Mouse (Mus musculus) ES-Bruce4 (cell line): ENCODE results near the gene Apbb2. TPM values are rescaled to one million over a fixed set of nuclear protein-coding genes. Genes with fewer than 3 reads are reported as not detected.

Experiments
- H3K27ac ChIP-seq: 2 replicates; pipeline ENCODE4 v1.5.1; 2012; ENCODE audit warnings: low read length, inconsistent platforms; ENCODE audit not compliant: insufficient read depth
- H3K27me3 ChIP-seq: 2 replicates; pipeline ENCODE4 v1.6.1; 2012; ENCODE audit warnings: mild to moderate bottlenecking, low read length, inconsistent platforms; ENCODE audit not compliant: control insufficient read depth, poor library complexity, insufficient read depth, severe bottlenecking
- H3K36me3 ChIP-seq: 2 replicates; pipeline ENCODE4 v1.6.1; 2012; ENCODE audit warnings: inconsistent platforms, mild to moderate bottlenecking, low read length, moderate library complexity; ENCODE audit not compliant: control insufficient read depth, poor library complexity, insufficient read depth, severe bottlenecking
- H3K4me1 ChIP-seq: one replicate; pipeline ENCODE4 v1.8.1; 2011; ENCODE audit warnings: low read length; ENCODE audit not compliant: control insufficient read depth, insufficient read depth
- H3K4me3 ChIP-seq: 2 replicates; pipeline ENCODE4 v1.5.1; 2011; ENCODE audit warnings: low read depth, mild to moderate bottlenecking, low read length
- H3K9ac ChIP-seq: 2 replicates; pipeline ENCODE4 v1.6.1; 2012; ENCODE audit warnings: low read depth, mild to moderate bottlenecking, inconsistent platforms; ENCODE audit not compliant: poor library complexity, severe bottlenecking
- H3K9me3 ChIP-seq: replicated peaks from 2 replicates; pipeline ENCODE4 v1.6.1; 2012; ENCODE audit warnings: mild to moderate bottlenecking, low read length, inconsistent platforms; ENCODE audit not compliant: control insufficient read depth, poor library complexity, insufficient read depth, severe bottlenecking
- CTCF ChIP-seq: IDR thresholded peaks from one replicate; pipeline ENCODE4 v1.8.1; 2011; ENCODE audit warnings: low read depth, low read length
- EP300 ChIP-seq: IDR thresholded peaks from 2 replicates; pipeline ENCODE4 v1.6.1; 2011; ENCODE audit warnings: low read depth, low read length; ENCODE audit not compliant: insufficient read depth
- POLR2A ChIP-seq: IDR thresholded peaks from one replicate; pipeline ENCODE4 v1.8.1; 2011; ENCODE audit warnings: low read length; ENCODE audit not compliant: insufficient read depth
- polyA plus RNA-seq: library from polyadenylated mRNA; stranded (reverse); fragments of >200 nt; gene quantifications from 2 replicates; pipeline ENCODE4 v1.2.4, GENCODE M21; 2011; ENCODE audit warnings: low read depth; ENCODE audit not compliant: missing spikeins, insufficient read depth, insufficient read length

The Apbb2 gene
- polyA plus RNA-seq, 1 experiment: 39.0 TPM

DNA sequence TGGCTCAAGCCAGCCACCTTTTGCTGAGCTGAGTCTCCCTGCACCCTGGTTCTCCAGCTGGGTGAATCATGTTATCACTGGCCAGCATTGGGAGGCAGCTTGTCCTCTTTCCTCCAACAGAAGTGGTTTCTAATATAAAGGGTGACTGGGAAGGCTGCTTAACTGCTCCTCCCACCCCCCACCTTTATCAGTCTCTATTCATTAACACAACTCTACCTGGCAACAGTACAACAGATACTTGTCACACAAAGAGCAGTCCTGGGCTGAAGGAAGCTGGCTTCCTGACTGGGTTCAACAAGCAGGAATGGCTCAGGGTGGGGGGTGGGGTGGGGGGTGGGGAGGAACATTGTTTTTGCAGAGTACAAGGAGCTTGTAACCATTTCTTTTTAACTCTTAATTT lies 64.7 kb downstream of the Apbb2 start:
- H3K4me3 ChIP-seq: no peak overlapping the region
- H3K4me1 ChIP-seq: peaks cover 2% of the 10 kb centered on the region
- H3K36me3 ChIP-seq: no peaks in the 10 kb centered on the region
- TF ChIP-seq CTCF (no peak), EP300 (no peak), POLR2A (no peak)
- H3K27me3 ChIP-seq: no peaks in the 10 kb centered on the region
- peaks cover 4% of the 10 kb centered on the region; the same call in 1 of the 2 replicates for H3K9me3 ChIP-seq
- H3K9ac ChIP-seq: no peak overlapping the region
- no peak overlapping the region for H3K27ac ChIP-seq

DNA sequence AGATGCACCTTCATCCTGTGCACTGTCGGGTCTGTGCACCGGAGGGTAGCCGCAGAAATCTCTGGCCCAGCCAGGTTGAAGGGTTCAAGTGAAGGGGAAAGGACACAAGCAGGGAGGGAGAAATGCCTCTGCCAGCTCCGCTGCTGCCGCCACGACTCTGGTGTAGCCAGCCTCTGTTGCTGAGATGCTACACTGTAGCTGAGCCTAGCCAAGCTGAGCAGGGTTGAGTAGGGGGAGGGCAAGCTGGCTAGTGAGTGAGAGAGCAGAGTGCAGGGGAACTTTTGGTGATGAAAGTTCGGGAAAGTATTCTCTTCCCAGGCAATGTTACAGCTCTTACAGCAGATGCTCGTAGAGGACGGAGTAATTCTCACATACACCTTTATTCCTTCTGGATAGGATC lies 66.3 kb downstream of the Apbb2 start:
- no peak overlapping the region for H3K27ac ChIP-seq
- H3K9ac ChIP-seq: no peak overlapping the region
- peaks cover 2% of the 10 kb centered on the region for H3K4me1 ChIP-seq
- no peak overlapping the region for H3K4me3 ChIP-seq
- H3K27me3 ChIP-seq: no peaks in the 10 kb centered on the region
- H3K36me3 ChIP-seq: no peaks in the 10 kb centered on the region
- no peak for TF ChIP-seq CTCF
- no peak for TF ChIP-seq POLR2A
- no peak for TF ChIP-seq EP300
- H3K9me3 ChIP-seq: peaks cover 6% of the 10 kb centered on the region; the same call in 1 of the 2 replicates

DNA sequence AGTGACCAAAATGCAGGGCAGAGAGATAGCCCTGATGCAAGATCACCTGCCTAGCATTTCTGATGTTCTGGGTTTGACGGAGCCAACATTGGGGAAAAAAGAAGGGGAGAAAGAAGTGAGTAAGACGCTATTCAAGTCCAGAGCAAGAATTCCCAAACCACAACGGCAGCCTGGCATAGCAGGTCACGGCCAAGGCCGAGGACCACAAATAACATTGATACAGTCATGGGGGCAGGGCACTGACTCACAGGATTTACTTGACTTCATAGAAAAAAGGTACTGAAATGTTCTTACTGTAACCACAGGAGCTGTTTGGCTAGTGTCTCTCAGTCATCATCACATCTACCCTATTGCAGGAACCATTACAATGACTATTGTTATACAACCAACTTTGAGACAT lies 68.3 kb downstream of the Apbb2 start:
- Histone ChIP-seq H3K27me3 (no peaks in the 10 kb centered on the region), H3K4me1 (peaks cover 2% of the 10 kb centered on the region), H3K9me3 (peaks cover 2% of the 10 kb centered on the region; the same call in 1 of the 2 replicates), H3K36me3 (no peaks in the 10 kb centered on the region), H3K27ac (no peak overlapping the region), H3K4me3 (no peak overlapping the region), H3K9ac (no peak overlapping the region)
- no peak for TF ChIP-seq EP300
- TF ChIP-seq CTCF: no peak
- TF ChIP-seq POLR2A: no peak

DNA sequence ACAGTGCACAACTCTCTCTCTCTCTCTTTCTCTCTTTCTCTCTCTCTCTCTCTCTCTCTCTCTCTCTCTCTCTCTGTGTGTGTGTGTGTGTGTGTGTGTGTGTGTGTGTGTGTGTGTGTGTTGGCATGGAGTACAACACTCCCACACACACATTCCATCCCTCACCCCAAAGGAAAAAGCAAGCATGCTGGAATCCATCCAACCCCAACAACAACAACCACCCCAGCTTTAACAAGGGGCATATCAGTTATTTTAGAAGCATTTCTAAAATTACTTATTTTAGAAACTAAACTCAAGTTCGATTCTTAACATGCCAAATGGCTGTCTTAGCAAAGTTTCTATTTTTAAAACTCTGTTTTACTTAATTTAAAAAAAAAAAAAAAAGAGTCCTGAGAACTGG lies 68.9 kb downstream of the Apbb2 start:
- H3K4me3 ChIP-seq: no peak overlapping the region
- H3K27ac ChIP-seq: no peak overlapping the region
- H3K4me1 ChIP-seq: peaks cover 2% of the 10 kb centered on the region
- H3K27me3 ChIP-seq: no peaks in the 10 kb centered on the region
- no peak overlapping the region for H3K9ac ChIP-seq
- TF ChIP-seq EP300 (no peak), POLR2A (no peak), CTCF (no peak)
- 0 out of 2 replicates have a peak, but pooled peaks cover 2% of the 10 kb centered on the region for H3K9me3 ChIP-seq
- no peaks in the 10 kb centered on the region for H3K36me3 ChIP-seq

DNA sequence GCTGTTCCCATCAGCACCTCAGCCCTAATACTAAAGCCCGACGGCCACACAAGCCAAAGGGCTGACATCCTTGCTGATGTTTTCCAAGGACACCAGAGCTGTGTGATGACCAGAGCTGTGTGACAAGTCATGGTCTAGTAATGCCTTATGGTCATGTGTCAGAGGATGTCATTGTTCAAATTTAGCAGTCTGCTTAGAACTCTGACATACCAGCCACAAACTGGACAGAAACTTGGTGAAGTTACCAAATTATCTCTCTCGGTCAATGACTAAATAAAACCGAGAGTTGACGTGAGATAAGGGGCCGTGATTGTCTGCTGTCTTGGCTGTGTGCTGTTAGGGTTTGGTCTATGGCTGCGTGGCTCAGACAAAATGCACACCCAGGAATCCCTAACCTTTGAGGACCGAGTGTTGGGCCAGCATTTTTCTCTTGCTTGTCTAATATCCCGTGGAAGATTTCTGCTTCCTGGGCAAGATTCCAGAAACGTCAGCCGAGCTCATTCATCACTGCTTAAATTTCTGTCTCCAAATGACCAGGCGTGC lies 71.5 kb downstream of the Apbb2 start:
- Histone ChIP-seq H3K4me3 (no peak overlapping the region), H3K27ac (no peak overlapping the region), H3K27me3 (no peaks in the 10 kb centered on the region), H3K36me3 (no peaks in the 10 kb centered on the region), H3K4me1 (no peaks in the 10 kb centered on the region), H3K9me3 (0 out of 2 replicates have a peak, but pooled peaks cover 2% of the 10 kb centered on the region), H3K9ac (no peak overlapping the region)
- TF ChIP-seq CTCF (no peak), POLR2A (no peak), EP300 (no peak)

DNA sequence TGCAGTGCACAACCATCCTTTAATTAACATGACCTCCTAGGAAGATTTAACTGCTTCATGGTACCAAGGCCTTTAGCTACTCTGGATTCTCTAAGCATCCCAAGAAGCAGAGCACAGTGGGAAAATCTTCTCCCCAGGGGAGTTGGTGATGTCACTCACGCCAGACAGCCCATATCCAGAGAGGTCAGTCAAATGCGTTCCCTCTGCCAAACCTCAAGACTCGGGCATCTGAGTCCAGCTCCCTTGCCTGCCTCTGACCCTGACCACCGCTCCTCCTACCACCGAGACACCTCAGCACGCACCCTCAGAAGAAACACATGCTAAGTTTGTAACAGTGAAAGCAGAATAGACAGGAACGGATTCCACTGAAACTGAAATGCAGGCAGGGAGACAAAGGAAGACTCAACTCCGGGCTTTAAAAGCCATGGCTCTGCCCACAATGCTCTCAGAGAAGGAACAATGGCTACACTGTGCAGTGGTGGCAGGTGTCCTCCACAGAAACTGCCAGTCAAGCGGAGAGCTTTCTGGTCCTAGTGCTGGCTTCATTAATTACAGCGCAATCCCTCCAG lies 72.9 kb downstream of the Apbb2 start:
- no peak overlapping the region for H3K4me3 ChIP-seq
- H3K9me3 ChIP-seq: 0 out of 2 replicates have a peak, but pooled peaks cover 2% of the 10 kb centered on the region
- TF ChIP-seq EP300 (no peak), CTCF (no peak), POLR2A (no peak)
- H3K9ac ChIP-seq: no peak overlapping the region
- no peaks in the 10 kb centered on the region for H3K27me3 ChIP-seq
- H3K36me3 ChIP-seq: no peaks in the 10 kb centered on the region
- H3K4me1 ChIP-seq: no peaks in the 10 kb centered on the region
- H3K27ac ChIP-seq: no peak overlapping the region
